Mouse (Mus musculus) CD4-positive, CD25-positive, alpha-beta regulatory T cell, adult 2 months (primary cell): ENCODE results near the gene Lig1.

Experiments
- DNase-seq: peaks from one replicate; pipeline ENCODE4 v3.0.0-alpha.2; 2012; ENCODE audit warnings: low read depth, low spot score

The Lig1 gene

GRCm38 (mm10) chr7:13310493-13311199, 33.6 kb downstream of the Lig1 start:
- no peak for DNase-seq

- DNase-seq = no peak
These were observed 34.3 kb downstream of the Lig1 start for GRCm38 (mm10) chr7:13311401-13311800.

- DNase-seq = no peak
These were observed 37.1 kb downstream of the Lig1 start for GRCm38 (mm10) chr7:13314095-13314597.

GRCm38 (mm10) chr7:13321424-13321823, 44.3 kb downstream of the Lig1 start:
- DNase-seq = no peak

- DNase-seq = no peak
These were observed 47.2 kb downstream of the Lig1 start, which contains the start of gene Pla2g4c for GRCm38 (mm10) chr7:13324316-13324715. TSS of gene Pla2g4c (plus strand) at chr7:13324655.

- no peak for DNase-seq
These were observed 53.5 kb downstream of the Lig1 start for GRCm38 (mm10) chr7:13330575-13330974.

- no peak for DNase-seq
These were observed 78.9 kb downstream of the Lig1 start for GRCm38 (mm10) chr7:13355943-13356342.
